Mouse (Mus musculus): ENCODE data around the gene Cmip. TPM values are rescaled to one million over a fixed set of nuclear protein-coding genes. Genes with fewer than 3 reads are reported as not detected.

Cmip gene
- total and polyA plus RNA-seq, 3 experiments = 17.0 to 71.8 TPM; not detected in 1

- Histone ChIP-seq H3K9ac (ENCODE audit: control insufficient read depth, low read depth, low read length, poor library complexity, severe bottlenecking) (no peak overlapping the region), H3K27me3 (ENCODE audit: control insufficient read depth in 1 of 2, insufficient read depth in 2 of 2, low read length in 2 of 2) (no peaks in the 10 kb centered on the region), H3K79me2 (ENCODE audit: control insufficient read depth, insufficient read depth, low read length, poor library complexity) (peaks cover 21% of the 10 kb centered on the region), H3K36me3 (ENCODE audit: control insufficient read depth in 1 of 2, insufficient read depth in 2 of 2, low read length in 2 of 2) (peaks cover 0 to 6% of the 10 kb centered on the region in 2 experiments; a peak in 2 of 4 replicates), H3K9me3 (replicated peaks; ENCODE audit: insufficient read depth, low read length) (no peaks in the 10 kb centered on the region), H3K4me3 (ENCODE audit: control insufficient read depth in 1 of 2, insufficient read depth in 1 of 2, low read depth in 2 of 2, low read length in 2 of 2) (no peak overlapping the region), H3K27ac (ENCODE audit: control insufficient read depth, low read depth, low read length) (0 out of 2 replicates have a peak overlapping the region, but pooled peaks have one; percentile 11), H3K4me1 (ENCODE audit: control insufficient read depth in 1 of 2, insufficient read depth in 2 of 2, low read length in 2 of 2) (peaks cover 15 to 25% of the 10 kb centered on the region in 2 experiments)
- TF ChIP-seq ETS1 (IDR thresholded peaks at IDR 0.05; ENCODE audit: low read depth, low read length) (peak; percentile 56; the same call in 1 of the 2 replicates), KAT2A (conservative IDR thresholded peaks at IDR 0.05; ENCODE audit: low read depth, low read length) (no peak), NRF1 (IDR thresholded peaks at IDR 0.05; ENCODE audit: insufficient read depth, low read depth, low read length, poor library complexity, severe bottlenecking) (no peak), POLR2AphosphoS2 (IDR thresholded peaks at IDR 0.05; ENCODE audit: low read length) (no peak), MAFK (IDR thresholded peaks at IDR 0.05; ENCODE audit: borderline replicate concordance, low read depth, low read length) (no peak), TCF12 (IDR thresholded peaks at IDR 0.05; ENCODE audit: low read depth, low read length) (peak; percentile 84), MYB (IDR thresholded peaks at IDR 0.05; ENCODE audit: low read depth, low read length) (no peak), POLR2AphosphoS5 (IDR thresholded peaks at IDR 0.05; ENCODE audit: borderline replicate concordance, low read depth, low read length) (no peak), UBTF (IDR thresholded peaks at IDR 0.05; ENCODE audit: borderline replicate concordance, insufficient read depth, low read depth, low read length) (no peak), SIN3A (IDR thresholded peaks at IDR 0.05; ENCODE audit: low read length) (no peak), USF2 (IDR thresholded peaks at IDR 0.05; ENCODE audit: borderline replicate concordance in 1 of 2, insufficient read depth in 1 of 2, low read depth in 1 of 2, low read length in 2 of 2) (no peak), USF1 (IDR thresholded peaks at IDR 0.05; ENCODE audit: low read depth, low read length) (no peak), JUND (IDR thresholded peaks at IDR 0.05; ENCODE audit: low read depth, low read length) (no peak), GATA1 (IDR thresholded peaks at IDR 0.05; ENCODE audit: low read depth, low read length) (peak; percentile 68), RCOR1 (IDR thresholded peaks at IDR 0.05; ENCODE audit: low read depth, low read length) (no peak; the same call in 1 of the 2 replicates), CHD1 (IDR thresholded peaks at IDR 0.05; ENCODE audit: low read depth, low read length) (no peak), RAD21 (IDR thresholded peaks at IDR 0.05; ENCODE audit: low read depth, low read length) (no peak), EP300 (IDR thresholded peaks at IDR 0.05; ENCODE audit: low read depth in 1 of 2, low read length in 2 of 2) (peak; percentile 33 to 74; a peak in 3 of 4 replicates), TAL1 (IDR thresholded peaks at IDR 0.05; ENCODE audit: low read length) (peak; percentile 51), E2F4 (IDR thresholded peaks at IDR 0.05; ENCODE audit: borderline replicate concordance, low read depth, low read length) (no peak), GABPA (IDR thresholded peaks at IDR 0.05; ENCODE audit: low read depth, low read length) (no peak), TBP (IDR thresholded peaks at IDR 0.05; ENCODE audit: low read depth, low read length) (no peak), ELF1 (IDR thresholded peaks at IDR 0.05; ENCODE audit: low read depth, low read length) (no peak), MXI1 (IDR thresholded peaks at IDR 0.05; ENCODE audit: low read depth, low read length) (no peak; the same call in 1 of the 2 replicates), POLR2A (IDR thresholded peaks at IDR 0.05; ENCODE audit: control insufficient read depth in 1 of 2, insufficient read depth in 1 of 2, low read depth in 1 of 2, low read length in 2 of 2, poor library complexity in 1 of 2) (no peak)
- DNase-seq (ENCODE audit: low read depth, low spot score) = peak; percentile 51
Measured at GRCm38 (mm10) chr8:117349541-117349940, 92.7 kb downstream of the Cmip start.

All from MEL (cell line).